Mouse (Mus musculus) midbrain, postnatal 0 days (tissue): ENCODE data around the gene Ociad1. TPM values are rescaled to one million over a fixed set of nuclear protein-coding genes. Genes with fewer than 3 reads are reported as not detected.

ENCODE experiments used
- ATAC-seq: fragments of 200-750 bp; cut with Nextera tagmentation; 2 replicates; pipeline ENCODE4 v1.8.0; 2017; ENCODE audit warnings: moderate number of reproducible peaks, mild to moderate bottlenecking, moderate TSS enrichment, moderate library complexity; ENCODE audit not compliant: low FRiP score
- DNase-seq: peaks from one replicate; pipeline ENCODE4 v3.0.0-alpha.2; 2015; ENCODE audit warnings: low spot score
- H3K27ac ChIP-seq: fragments of 300-500 bp; sonication (generic); 2 replicates; pipeline ENCODE4 v1.5.1; 2014; ENCODE audit warnings: low read depth, mild to moderate bottlenecking, low read length, mixed read lengths
- H3K27me3 ChIP-seq: fragments of 300-500 bp; sonication (generic); 2 replicates; pipeline ENCODE4 v1.6.1; 2014; ENCODE audit warnings: low read length, control low read depth, mixed read lengths; ENCODE audit not compliant: insufficient read depth
- H3K36me3 ChIP-seq: fragments of 300-500 bp; sonication (generic); 2 replicates; pipeline ENCODE4 v1.6.1; 2014; ENCODE audit warnings: low read length, control low read depth, mixed read lengths; ENCODE audit not compliant: insufficient read depth
- H3K4me1 ChIP-seq: fragments of 300-500 bp; sonication (generic); 2 replicates; pipeline ENCODE4 v1.6.1; 2014; ENCODE audit warnings: mild to moderate bottlenecking, control low read depth, antibody characterized with exemption, low read length, mixed read lengths; ENCODE audit not compliant: insufficient read depth
- H3K4me2 ChIP-seq: fragments of 300-500 bp; sonication (generic); 2 replicates; pipeline ENCODE4 v1.6.1; 2014; ENCODE audit warnings: low read depth, mild to moderate bottlenecking, low read length, mixed read lengths; ENCODE audit not compliant: poor library complexity, severe bottlenecking
- H3K4me3 ChIP-seq: fragments of 300-500 bp; sonication (generic); 2 replicates; pipeline ENCODE4 v1.5.1; 2014; ENCODE audit warnings: low read depth, mild to moderate bottlenecking, low read length, moderate library complexity
- H3K9ac ChIP-seq: fragments of 300-500 bp; sonication (generic); replicated peaks from 2 replicates; pipeline ENCODE4 v1.6.1; 2014; ENCODE audit warnings: mild to moderate bottlenecking, low read length, moderate library complexity, mixed read lengths; ENCODE audit not compliant: poor library complexity, severe bottlenecking
- H3K9me3 ChIP-seq: fragments of 300-500 bp; sonication (generic); 2 replicates; pipeline ENCODE4 v1.6.1; 2016; ENCODE audit warnings: low read length, control low read depth
- CTCF ChIP-seq: IDR thresholded peaks from 2 replicates; pipeline ENCODE4 v1.5.1; 2016; ENCODE audit warnings: antibody characterized with exemption, mild to moderate bottlenecking
- WGBS: fragments of 180-500 bp; shearing (Covaris S2); extraction: QIAGEN DNeasy Blood & Tissue Kit; methylation state at CpG from one replicate; pipeline ENCODE4 v1.1.7; 2014; 5-methylcytosine and 5-hydroxymethylcytosine counted together
- polyA plus RNA-seq: library from polyadenylated mRNA; unstranded; fragments of >200 nt; fragmentation: Nextera tagmentation; extraction: Ambion mirVana; gene quantifications from 2 replicates; pipeline ENCODE4 v1.2.1, GENCODE M21; 2015
- total RNA-seq: library from RNA; depleted of rRNA; stranded (reverse); fragments of >200 nt; gene quantifications from 2 replicates; pipeline ENCODE4 v1.2.3, GENCODE M21; 2014

Gene Ociad1
- total and polyA plus RNA-seq, 2 experiments from 2014 or later, result 195 to 399 TPM

GRCm38 (mm10) chr5:73342701-73343355 lies 50.2 kb downstream of the Ociad1 start:
- Histone ChIP-seq H3K27ac (no peak overlapping the region), H3K9ac (no peak overlapping the region), H3K4me2 (no peak overlapping the region), H3K9me3 (no peaks in the 10 kb centered on the region), H3K36me3 (no peaks in the 10 kb centered on the region), H3K4me1 (peaks cover 10% of the 10 kb centered on the region; the same call in 1 of the 2 replicates), H3K4me3 (no peak overlapping the region), H3K27me3 (no peaks in the 10 kb centered on the region)
- no peak for TF ChIP-seq CTCF
- ATAC-seq, result no peak
- no peak for DNase-seq
- 86% methylated on average over 22 of the region's 22 CpGs for WGBS

GRCm38 (mm10) chr5:73344310-73344709 lies 51.7 kb downstream of the Ociad1 start:
- ATAC-seq (peak; percentile 81), DNase-seq (peak; percentile 51)
- no peaks in the 10 kb centered on the region for H3K9me3 ChIP-seq
- H3K4me1 ChIP-seq, result peaks cover 8% of the 10 kb centered on the region; the same call in 1 of the 2 replicates
- 14% methylated on average over 10 of the region's 10 CpGs for WGBS
- H3K4me2 ChIP-seq, result no peak overlapping the region; the same call in 1 of the 2 replicates
- no peak overlapping the region for H3K27ac ChIP-seq
- no peak for TF ChIP-seq CTCF
- no peaks in the 10 kb centered on the region for H3K36me3 ChIP-seq
- no peak overlapping the region for H3K4me3 ChIP-seq
- H3K27me3 ChIP-seq, result no peaks in the 10 kb centered on the region
- H3K9ac ChIP-seq, result no peak overlapping the region

DNA sequence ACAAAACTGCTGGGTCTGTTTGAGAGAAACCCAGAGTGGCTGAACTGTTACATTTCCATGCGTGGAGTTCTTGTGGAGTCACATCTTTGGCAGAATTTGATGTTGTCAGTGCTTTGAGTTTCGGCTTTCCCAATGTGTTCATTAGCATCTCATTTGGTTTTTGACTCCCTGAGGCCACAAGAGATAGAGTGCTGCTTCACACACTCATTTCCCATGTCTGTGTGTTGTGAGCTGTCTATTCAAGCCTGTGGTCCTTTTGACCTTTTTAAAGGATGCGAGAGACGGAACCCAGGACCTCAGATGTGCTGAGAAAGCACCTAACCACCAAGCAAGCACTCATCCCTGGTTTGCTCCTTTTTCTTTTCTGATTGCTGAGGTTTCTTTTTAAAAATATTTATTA lies 52.7 kb downstream of the Ociad1 start:
- no peaks in the 10 kb centered on the region for H3K27me3 ChIP-seq
- TF ChIP-seq CTCF, result no peak
- H3K36me3 ChIP-seq, result no peaks in the 10 kb centered on the region
- H3K4me2 ChIP-seq, result no peak overlapping the region
- DNase-seq (no peak), ATAC-seq (no peak)
- H3K9me3 ChIP-seq, result no peaks in the 10 kb centered on the region
- no peak overlapping the region for H3K27ac ChIP-seq
- WGBS, result 74% methylated on average over 4 of the region's 4 CpGs
- no peak overlapping the region for H3K4me3 ChIP-seq
- H3K9ac ChIP-seq, result no peak overlapping the region
- H3K4me1 ChIP-seq, result peaks cover 8% of the 10 kb centered on the region; the same call in 1 of the 2 replicates

GRCm38 (mm10) chr5:73349514-73349913 lies 56.9 kb downstream of the Ociad1 start:
- Histone ChIP-seq H3K4me3 (no peak overlapping the region), H3K36me3 (no peaks in the 10 kb centered on the region), H3K27me3 (no peaks in the 10 kb centered on the region), H3K27ac (no peak overlapping the region), H3K9me3 (no peaks in the 10 kb centered on the region), H3K4me2 (no peak overlapping the region), H3K4me1 (peaks cover 5% of the 10 kb centered on the region; the same call in 1 of the 2 replicates), H3K9ac (no peak overlapping the region)
- 30% methylated on average over 5 of the region's 5 CpGs for WGBS
- no peak for TF ChIP-seq CTCF
- no peak for ATAC-seq
- DNase-seq, result no peak

- ATAC-seq (no peak), DNase-seq (no peak)
- Histone ChIP-seq H3K9ac (no peak overlapping the region), H3K9me3 (no peaks in the 10 kb centered on the region), H3K27ac (no peak overlapping the region), H3K36me3 (no peaks in the 10 kb centered on the region), H3K4me1 (no peaks in the 10 kb centered on the region; the same call in 1 of the 2 replicates), H3K4me3 (no peak overlapping the region), H3K27me3 (no peaks in the 10 kb centered on the region), H3K4me2 (no peak overlapping the region)
- no peak for TF ChIP-seq CTCF
- 93% methylated on average over 1 of the region's 1 CpGs for WGBS
Observed at GRCm38 (mm10) chr5:73351796-73352195, 59.2 kb downstream of the Ociad1 start.

DNA sequence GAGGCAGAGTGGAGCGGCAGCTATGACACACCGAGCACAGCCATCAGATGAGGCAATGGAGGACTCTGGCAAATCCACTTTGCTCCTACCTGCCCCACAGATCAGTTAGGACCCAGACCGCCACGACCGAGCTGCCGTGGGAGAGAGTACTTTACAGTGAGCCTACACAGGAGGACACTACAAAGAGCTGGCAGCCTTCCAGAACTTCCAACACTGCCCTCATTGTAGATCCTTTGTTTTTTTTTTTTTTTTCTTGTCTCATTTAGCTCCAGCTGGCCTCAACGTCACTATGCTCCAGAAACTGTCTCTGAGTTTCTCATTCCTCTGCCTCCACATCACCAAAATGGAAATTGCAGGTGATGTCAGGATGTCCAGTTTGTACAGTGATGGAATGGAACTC lies 60.9 kb downstream of the Ociad1 start:
- no peaks in the 10 kb centered on the region for H3K27me3 ChIP-seq
- H3K36me3 ChIP-seq, result no peaks in the 10 kb centered on the region
- no peak overlapping the region for H3K4me2 ChIP-seq
- H3K4me1 ChIP-seq, result no peaks in the 10 kb centered on the region; the same call in 1 of the 2 replicates
- no peak for ATAC-seq
- 52% methylated on average over 7 of the region's 7 CpGs for WGBS
- H3K27ac ChIP-seq, result no peak overlapping the region
- no peak overlapping the region for H3K9ac ChIP-seq
- no peaks in the 10 kb centered on the region for H3K9me3 ChIP-seq
- no peak overlapping the region for H3K4me3 ChIP-seq
- TF ChIP-seq CTCF, result no peak
- DNase-seq, result no peak
